Mouse (Mus musculus) liver, embryonic 14 days (tissue): ENCODE results near the gene Cacna1b. TPM values are rescaled to one million over a fixed set of nuclear protein-coding genes. Genes with fewer than 3 reads are reported as not detected.

Source experiments
- polyA plus RNA-seq: library from polyadenylated mRNA; depleted of rRNA; stranded (reverse); fragments of >200 nt; gene quantifications from 2 replicates; pipeline ENCODE4 v1.2.3, GENCODE M21; 2012; rRNA removed

The Cacna1b gene
- 0.01 and 0.03 TPM in 2 replicates for polyA plus RNA-seq

GRCm38 (mm10) chr2:24763115-24763557 lies at the start of gene Cacna1b:
Gene Cacna1b, minus strand, starts transcription at chr2:24763152.

Other genes starting within 250 kb of the Cacna1b start
- 13.7 and 15.8 TPM in 2 replicates for gene Ehmt1, start 156.5 kb upstream of the Cacna1b start, polyA plus RNA-seq
- 16.4 and 20.4 TPM in 2 replicates for gene Arrdc1, start 172.1 kb upstream of the Cacna1b start, polyA plus RNA-seq
- gene Zmynd19, start 186.6 kb upstream of the Cacna1b start, polyA plus RNA-seq: 16.2 and 18.4 TPM in 2 replicates
- 8.5 TPM in 2 replicates for gene Dph7, start 199.2 kb upstream of the Cacna1b start, polyA plus RNA-seq
- 49.6 and 55.1 TPM in 2 replicates for gene Mrpl41, start 211.9 kb upstream of the Cacna1b start, polyA plus RNA-seq
- gene Pnpla7, start 212.9 kb upstream of the Cacna1b start, polyA plus RNA-seq: 9.3 and 10.1 TPM in 2 replicates